Mouse (Mus musculus): ENCODE data around the gene BC025920. TPM values are rescaled to one million over a fixed set of nuclear protein-coding genes. Genes with fewer than 3 reads are reported as not detected.

BC025920 gene
- polyA plus RNA-seq, 1 experiment from 2014 or later, result 0.69 TPM

GRCm38 (mm10) chr10:81597137-81597950 lies 8.7 kb upstream of the BC025920 start:
- H3K9ac ChIP-seq (replicated peaks; ENCODE audit: low read depth, low read length), result no peak overlapping the region
- no peaks in the 10 kb centered on the region for H3K27me3 ChIP-seq (ENCODE audit: control insufficient read depth, insufficient read depth, low read length)
- no peaks in the 10 kb centered on the region for H3K36me3 ChIP-seq (ENCODE audit: control insufficient read depth, insufficient read depth, low read length)
- peak; percentile 56; the same call in 1 of the 2 replicates for ATAC-seq (ENCODE audit: insufficient number of reproducible peaks, insufficient read depth, low FRiP score, low read depth)
- H3K4me3 ChIP-seq (ENCODE audit: low read depth, low read length), result peak overlapping the region; percentile 19
- H3K4me1 ChIP-seq (ENCODE audit: control insufficient read depth, insufficient read depth, low read length), result peaks cover 38% of the 10 kb centered on the region
- peak overlapping the region; percentile 42 for H3K4me2 ChIP-seq (replicated peaks; ENCODE audit: low read depth, low read length)
- no peaks in the 10 kb centered on the region for H3K9me3 ChIP-seq (ENCODE audit: control insufficient read depth, low read depth, low read length)
- H3K27ac ChIP-seq (ENCODE audit: low read length), result peak overlapping the region; percentile 72
- WGBS, result 11% methylated on average over 12 of the region's 12 CpGs

- Histone ChIP-seq H3K4me2 (replicated peaks; ENCODE audit: low read depth, low read length) (no peak overlapping the region), H3K9me3 (ENCODE audit: control insufficient read depth, low read depth, low read length) (no peaks in the 10 kb centered on the region)
These were observed 7.7 kb upstream of the BC025920 start for GRCm38 (mm10) chr10:81598342-81598741.

GRCm38 (mm10) chr10:81598871-81599270 lies 7.2 kb upstream of the BC025920 start:
- H3K4me3 ChIP-seq (ENCODE audit: low read depth, low read length), result no peak overlapping the region
- WGBS, result 39% methylated on average over 6 of the region's 6 CpGs
- no peaks in the 10 kb centered on the region for H3K36me3 ChIP-seq (ENCODE audit: control insufficient read depth, insufficient read depth, low read length)
- H3K4me2 ChIP-seq (replicated peaks; ENCODE audit: low read depth, low read length), result no peak overlapping the region
- no peak for ATAC-seq (ENCODE audit: insufficient number of reproducible peaks, insufficient read depth, low FRiP score, low read depth)
- H3K9ac ChIP-seq (replicated peaks; ENCODE audit: low read depth, low read length), result no peak overlapping the region
- no peaks in the 10 kb centered on the region for H3K27me3 ChIP-seq (ENCODE audit: control insufficient read depth, insufficient read depth, low read length)
- H3K4me1 ChIP-seq (ENCODE audit: control insufficient read depth, insufficient read depth, low read length), result peaks cover 38% of the 10 kb centered on the region
- no peak overlapping the region; the same call in 1 of the 2 replicates for H3K27ac ChIP-seq (ENCODE audit: low read length)
- H3K9me3 ChIP-seq (ENCODE audit: control insufficient read depth, low read depth, low read length), result no peaks in the 10 kb centered on the region

More at GRCm38 (mm10) chr10:81598342-81598741, 7.7 kb upstream of the BC025920 start:
- Histone ChIP-seq H3K9ac (replicated peaks; ENCODE audit: low read depth, low read length) (no peak overlapping the region), H3K4me1 (ENCODE audit: control insufficient read depth, insufficient read depth, low read length) (peaks cover 38% of the 10 kb centered on the region), H3K27ac (ENCODE audit: low read length) (no peak overlapping the region; the same call in 1 of the 2 replicates), H3K36me3 (ENCODE audit: control insufficient read depth, insufficient read depth, low read length) (no peaks in the 10 kb centered on the region), H3K4me3 (ENCODE audit: low read depth, low read length) (no peak overlapping the region), H3K27me3 (ENCODE audit: control insufficient read depth, insufficient read depth, low read length) (no peaks in the 10 kb centered on the region)
- WGBS, result 43% methylated on average over 3 of the region's 3 CpGs
- ATAC-seq (ENCODE audit: insufficient number of reproducible peaks, insufficient read depth, low FRiP score, low read depth), result no peak

GRCm38 (mm10) chr10:81599630-81600029 lies 6.4 kb upstream of the BC025920 start:
- Histone ChIP-seq H3K9me3 (ENCODE audit: control insufficient read depth, low read depth, low read length) (no peaks in the 10 kb centered on the region), H3K4me1 (ENCODE audit: control insufficient read depth, insufficient read depth, low read length) (peaks cover 38% of the 10 kb centered on the region), H3K27ac (ENCODE audit: low read length) (no peak overlapping the region), H3K4me3 (ENCODE audit: low read depth, low read length) (no peak overlapping the region), H3K9ac (replicated peaks; ENCODE audit: low read depth, low read length) (no peak overlapping the region), H3K4me2 (replicated peaks; ENCODE audit: low read depth, low read length) (no peak overlapping the region), H3K27me3 (ENCODE audit: control insufficient read depth, insufficient read depth, low read length) (no peaks in the 10 kb centered on the region), H3K36me3 (ENCODE audit: control insufficient read depth, insufficient read depth, low read length) (no peaks in the 10 kb centered on the region)
- 51% methylated on average over 5 of the region's 5 CpGs for WGBS
- ATAC-seq (ENCODE audit: insufficient number of reproducible peaks, insufficient read depth, low FRiP score, low read depth), result no peak

- Histone ChIP-seq H3K4me2 (replicated peaks; ENCODE audit: low read depth, low read length) (peak overlapping the region; percentile 22; the same call in 1 of the 2 replicates), H3K4me1 (ENCODE audit: control insufficient read depth, insufficient read depth, low read length) (peaks cover 38% of the 10 kb centered on the region), H3K9ac (replicated peaks; ENCODE audit: low read depth, low read length) (no peak overlapping the region), H3K9me3 (ENCODE audit: control insufficient read depth, low read depth, low read length) (no peaks in the 10 kb centered on the region), H3K36me3 (ENCODE audit: control insufficient read depth, insufficient read depth, low read length) (no peaks in the 10 kb centered on the region), H3K27ac (ENCODE audit: low read length) (0 out of 2 replicates have a peak overlapping the region, but pooled peaks have one; percentile 0), H3K27me3 (ENCODE audit: control insufficient read depth, insufficient read depth, low read length) (no peaks in the 10 kb centered on the region), H3K4me3 (ENCODE audit: low read depth, low read length) (no peak overlapping the region)
- no peak for ATAC-seq (ENCODE audit: insufficient number of reproducible peaks, insufficient read depth, low FRiP score, low read depth)
- 50% methylated on average over 10 of the region's 10 CpGs for WGBS
These were observed 6.0 kb upstream of the BC025920 start for GRCm38 (mm10) chr10:81600096-81600495.

GRCm38 (mm10) chr10:81600738-81601203 lies 5.3 kb upstream of the BC025920 start, which contains the start of gene Tle6:
TSS of gene Tle6 (minus strand) at chr10:81601073.
- Histone ChIP-seq H3K9me3 (ENCODE audit: control insufficient read depth, low read depth, low read length) (no peaks in the 10 kb centered on the region), H3K4me3 (ENCODE audit: low read depth, low read length) (no peak within 1 kb of the TSS), H3K4me2 (replicated peaks; ENCODE audit: low read depth, low read length) (peak within 1 kb of the TSS; percentile 22), H3K27ac (ENCODE audit: low read length) (peak within 1 kb of the TSS; percentile 67; the same call in 1 of the 2 replicates), H3K27me3 (ENCODE audit: control insufficient read depth, insufficient read depth, low read length) (no peaks in the 10 kb centered on the region), H3K36me3 (ENCODE audit: control insufficient read depth, insufficient read depth, low read length) (no peaks in the 10 kb centered on the region), H3K4me1 (ENCODE audit: control insufficient read depth, insufficient read depth, low read length) (peaks cover 34% of the 10 kb centered on the region), H3K9ac (replicated peaks; ENCODE audit: low read depth, low read length) (no peak within 1 kb of the TSS)
- peak; percentile 89 for ATAC-seq (ENCODE audit: insufficient number of reproducible peaks, insufficient read depth, low FRiP score, low read depth)
- WGBS, result under 1% methylated on average over 28 of the region's 28 CpGs

GRCm38 (mm10) chr10:81601396-81601905 lies 4.6 kb upstream of the BC025920 start:
- Histone ChIP-seq H3K27me3 (ENCODE audit: control insufficient read depth, insufficient read depth, low read length) (no peaks in the 10 kb centered on the region), H3K4me3 (ENCODE audit: low read depth, low read length) (no peak overlapping the region)
- no peak for ATAC-seq (ENCODE audit: insufficient number of reproducible peaks, insufficient read depth, low FRiP score, low read depth)

GRCm38 (mm10) chr10:81602741-81603151 lies 3.3 kb upstream of the BC025920 start:
- ATAC-seq (ENCODE audit: insufficient number of reproducible peaks, insufficient read depth, low FRiP score, low read depth), result no peak
- H3K27ac ChIP-seq (ENCODE audit: low read length), result no peak overlapping the region
- H3K27me3 ChIP-seq (ENCODE audit: control insufficient read depth, insufficient read depth, low read length), result no peaks in the 10 kb centered on the region
- H3K9me3 ChIP-seq (ENCODE audit: control insufficient read depth, low read depth, low read length), result no peaks in the 10 kb centered on the region
- peaks cover 17% of the 10 kb centered on the region for H3K4me1 ChIP-seq (ENCODE audit: control insufficient read depth, insufficient read depth, low read length)
- no peak overlapping the region for H3K4me3 ChIP-seq (ENCODE audit: low read depth, low read length)
- H3K4me2 ChIP-seq (replicated peaks; ENCODE audit: low read depth, low read length), result no peak overlapping the region
- no peak overlapping the region for H3K9ac ChIP-seq (replicated peaks; ENCODE audit: low read depth, low read length)
- no peaks in the 10 kb centered on the region for H3K36me3 ChIP-seq (ENCODE audit: control insufficient read depth, insufficient read depth, low read length)
- 28% methylated on average over 4 of the region's 4 CpGs for WGBS

More at GRCm38 (mm10) chr10:81601396-81601905, 4.6 kb upstream of the BC025920 start:
- peaks cover 27% of the 10 kb centered on the region for H3K4me1 ChIP-seq (ENCODE audit: control insufficient read depth, insufficient read depth, low read length)
- H3K9me3 ChIP-seq (ENCODE audit: control insufficient read depth, low read depth, low read length), result no peaks in the 10 kb centered on the region
- no peak overlapping the region for H3K9ac ChIP-seq (replicated peaks; ENCODE audit: low read depth, low read length)
- H3K27ac ChIP-seq (ENCODE audit: low read length), result peak overlapping the region; percentile 67; the same call in 1 of the 2 replicates
- H3K36me3 ChIP-seq (ENCODE audit: control insufficient read depth, insufficient read depth, low read length), result no peaks in the 10 kb centered on the region
- peak overlapping the region; percentile 22; the same call in 1 of the 2 replicates for H3K4me2 ChIP-seq (replicated peaks; ENCODE audit: low read depth, low read length)
- WGBS, result 26% methylated on average over 7 of the region's 7 CpGs
